ENCODE assay signal across 7 mouse cellular contexts in genomic region chr4:45342286-45343155, GRCm38 (mm10). TPM values are rescaled to one million over a fixed set of nuclear protein-coding genes. Genes with fewer than 3 reads are reported as not detected.
DNase-seq lines count a peak whose midpoint lies in the region; ATAC-seq lines count a peak whose summit lies in the region.

Gene Exosc3 (minus strand): TSS chr4:45342732.

- peak within 1 kb of the TSS; percentile 93 for H3K4me3 ChIP-seq in forebrain, embryonic 14.5 days (ENCODE audit: low read depth, low read length)
- H3K4me3 ChIP-seq in lung, embryonic 15.5 days: peak within 1 kb of the TSS; percentile 82

- peak; percentile 85 for ATAC-seq in forebrain, embryonic 14.5 days
- peak; percentile 88 for ATAC-seq in lung, embryonic 15.5 days (ENCODE audit: borderline replicate concordance, extremely low read depth, low FRiP score, low TSS enrichment)

- peak; percentile 28 for DNase-seq in MEL-GATA-1-ER (ENCODE audit: extremely low read depth, low read depth)
- DNase-seq in adrenal gland, postnatal 25 days: peak; percentile 67
- peak; percentile 26 for DNase-seq in forebrain, embryonic 14.5 days (ENCODE audit: low spot score)
- peak; percentile 55 for DNase-seq in heart, postnatal 4 days
- DNase-seq in layer of hippocampus, adult 9-11 months: peak; percentile 14
- DNase-seq in retina, postnatal 7 days (ENCODE audit: low read depth, low spot score): peak; percentile 14

- H3K9ac ChIP-seq in forebrain, embryonic 14.5 days (ENCODE audit: low read length): peak within 1 kb of the TSS; percentile 93
- H3K9ac ChIP-seq in lung, embryonic 15.5 days: peak within 1 kb of the TSS; percentile 93

- H3K36me3 ChIP-seq in forebrain, embryonic 14.5 days (ENCODE audit: control insufficient read depth, insufficient read depth, low read length): 0 out of 2 replicates have a peak, but pooled peaks cover 11% of the 10 kb centered on the region
- H3K36me3 ChIP-seq in lung, embryonic 15.5 days: peaks cover 10% of the 10 kb centered on the region; the same call in 1 of the 2 replicates

- H3K27ac ChIP-seq in forebrain, embryonic 14.5 days (ENCODE audit: low read depth, low read length): peak within 1 kb of the TSS; percentile 92
- peak within 1 kb of the TSS; percentile 98 for H3K27ac ChIP-seq in lung, embryonic 15.5 days

- WGBS in forebrain, embryonic 14.5 days: under 1% methylated on average over 67 of the region's 76 CpGs
- under 1% methylated on average over 74 of the region's 76 CpGs for WGBS in lung, embryonic 15.5 days

- no peaks in the 10 kb centered on the region for H3K27me3 ChIP-seq in forebrain, embryonic 14.5 days (replicated peaks; ENCODE audit: control insufficient read depth, insufficient read depth, low read length)
- no peaks in the 10 kb centered on the region for H3K27me3 ChIP-seq in lung, embryonic 15.5 days

- peak within 1 kb of the TSS; percentile 90 for H3K4me2 ChIP-seq in forebrain, embryonic 14.5 days (ENCODE audit: low read length)
- peak within 1 kb of the TSS; percentile 84 for H3K4me2 ChIP-seq in lung, embryonic 15.5 days

- H3K4me1 ChIP-seq in forebrain, embryonic 14.5 days (ENCODE audit: control insufficient read depth, insufficient read depth, low read length): peaks cover 14% of the 10 kb centered on the region
- H3K4me1 ChIP-seq in lung, embryonic 15.5 days: peaks cover 19% of the 10 kb centered on the region

- H3K9me3 ChIP-seq in forebrain, embryonic 14.5 days (replicated peaks; ENCODE audit: control insufficient read depth, low read length): no peaks in the 10 kb centered on the region
- no peaks in the 10 kb centered on the region for H3K9me3 ChIP-seq in lung, embryonic 15.5 days

RNA-seq across cellular contexts. Expression of gene Exosc3, which starts in this region (rescaled TPM):
- total RNA-seq in adrenal gland, postnatal 25 days (2021): 31.9 and 32.7 TPM in 2 replicates
- polyA plus RNA-seq in forebrain, embryonic 14.5 days (2014; fragmentation: Nextera tagmentation; extraction: Ambion mirVana): 44.5 and 52.4 TPM in 2 replicates
- 10 to 100 TPM; 11.0 to 17.7 TPM for total RNA-seq in heart, postnatal 4 days (2021)
- 82.7 and 82.8 TPM in 2 replicates for polyA plus RNA-seq in lung, embryonic 15.5 days (2015; fragmentation: Nextera tagmentation; extraction: Ambion mirVana)

Comparison
In these comparisons a context has a peak if more than half of its experiments do, and no peak if none do; other contexts are left out.
1. Peak in every context shown above with its lines: DNase-seq, ATAC-seq, H3K4me3 ChIP-seq and H3K27ac ChIP-seq.
2. DNase-seq: peak in every context shown above with its lines; median percentile 67 in adrenal gland, postnatal 25 days; 55 in heart, postnatal 4 days; 28 in MEL-GATA-1-ER; 26 in forebrain, embryonic 14.5 days; 14 in layer of hippocampus, adult 9-11 months; 14 in retina, postnatal 7 days.